Mouse (Mus musculus) left cerebral cortex, adult 18-20 months (tissue): ENCODE data around the gene Spata2. TPM values are rescaled to one million over a fixed set of nuclear protein-coding genes. Genes with fewer than 3 reads are reported as not detected.

ENCODE experiments used
- DNase-seq, 2 experiments: peaks; one replicate each; pipeline ENCODE4 v3.0.0; 2021 to 2022; ENCODE audit warnings: low spot score in 2 of 2, mixed read lengths in 1 of 2
- long read RNA-seq, 2 experiments: library from polyadenylated mRNA; stranded (forward); transcript quantifications; one replicate each; pipeline ENCODE4 v2.0.0; 2021
- total RNA-seq, 2 experiments: library from RNA; stranded (reverse); gene quantifications; 2 replicates each; pipeline ENCODE4 v1.2.3; 2021

Spata2 gene
- total RNA-seq = 10 to 100 TPM; 76.0 to 84.0 TPM
- long read RNA-seq, experiment 1, full-length matches to known transcripts = 4 of 12 reads
- long read RNA-seq, experiment 1, partial matches to known transcripts = 0 of 12 reads
- long read RNA-seq, experiment 1, other reads (novel, unspliced or antisense) = 8 of 12 reads
- long read RNA-seq, experiment 2, full-length matches to known transcripts = 5 of 13 reads
- long read RNA-seq, experiment 2, partial matches to known transcripts = 0 of 13 reads
- long read RNA-seq, experiment 2, other reads (novel, unspliced or antisense) = 8 of 13 reads

GRCm38 (mm10) chr2:167492713-167493636 is at the start of gene Spata2:
Spata2 (minus strand) TSS chr2:167492887.
- DNase-seq = peak; percentile 94 to 96

GRCm38 (mm10) chr2:167542361-167542760 is 49.7 kb upstream of the Spata2 start:
- DNase-seq = no peak

GRCm38 (mm10) chr2:167541761-167542160 is 49.1 kb upstream of the Spata2 start:
- no peak for DNase-seq

GRCm38 (mm10) chr2:167541324-167541723 is 48.6 kb upstream of the Spata2 start:
- DNase-seq = no peak

- DNase-seq = no peak
Measured at GRCm38 (mm10) chr2:167540477-167541110, 47.9 kb upstream of the Spata2 start.

GRCm38 (mm10) chr2:167539536-167540476 is 47.1 kb upstream of the Spata2 start:
- no peak for DNase-seq

- DNase-seq = no peak
Measured at GRCm38 (mm10) chr2:167538671-167539306, 46.1 kb upstream of the Spata2 start.

- peak; percentile 78 to 80 for DNase-seq
Measured at GRCm38 (mm10) chr2:167537476-167538297, 45.0 kb upstream of the Spata2 start, which contains the start of gene Snai1. Snai1 (plus strand) TSS chr2:167538195.

GRCm38 (mm10) chr2:167536320-167536945 is 43.7 kb upstream of the Spata2 start:
- no peak for DNase-seq

- DNase-seq = no peak
Measured at GRCm38 (mm10) chr2:167533880-167534279, 41.2 kb upstream of the Spata2 start.

GRCm38 (mm10) chr2:167532131-167532530 is 39.4 kb upstream of the Spata2 start:
- DNase-seq = peak; percentile 25 to 48

- no peak for DNase-seq
Measured at GRCm38 (mm10) chr2:167530536-167530935, 37.8 kb upstream of the Spata2 start.

- DNase-seq = no peak
Measured at GRCm38 (mm10) chr2:167529935-167530513, 37.3 kb upstream of the Spata2 start.

- peak; percentile 30 to 47 for DNase-seq
Measured at GRCm38 (mm10) chr2:167528278-167528677, 35.6 kb upstream of the Spata2 start.

GRCm38 (mm10) chr2:167519606-167520252 is 27.0 kb upstream of the Spata2 start:
- DNase-seq = no peak

- DNase-seq = no peak
Measured at GRCm38 (mm10) chr2:167515688-167516087, 23.0 kb upstream of the Spata2 start.

GRCm38 (mm10) chr2:167514641-167515040 is 22.0 kb upstream of the Spata2 start:
- no peak for DNase-seq

GRCm38 (mm10) chr2:167512970-167513369 is 20.3 kb upstream of the Spata2 start:
- no peak for DNase-seq
